Mouse (Mus musculus) thymus, adult 2 months (tissue): Measurements from ENCODE around the gene Inip.

Experiments
- CTCF ChIP-seq: fragments of 200-500 bp; IDR thresholded peaks from 2 replicates; pipeline ENCODE4 v1.5.1; 2012; ENCODE audit warnings: mild to moderate bottlenecking, control low read depth, low read length, moderate library complexity, borderline replicate concordance; ENCODE audit not compliant: control insufficient read depth, poor library complexity, insufficient read depth; ENCODE audit errors: extremely low read depth
- POLR2A ChIP-seq: fragments of 200-500 bp; IDR thresholded peaks from 2 replicates; pipeline ENCODE4 v1.6.1; 2012; ENCODE audit warnings: mild to moderate bottlenecking, low read length, control low read depth, moderate library complexity; ENCODE audit not compliant: control insufficient read depth, poor library complexity, insufficient read depth; ENCODE audit errors: extremely low read depth

DNA sequence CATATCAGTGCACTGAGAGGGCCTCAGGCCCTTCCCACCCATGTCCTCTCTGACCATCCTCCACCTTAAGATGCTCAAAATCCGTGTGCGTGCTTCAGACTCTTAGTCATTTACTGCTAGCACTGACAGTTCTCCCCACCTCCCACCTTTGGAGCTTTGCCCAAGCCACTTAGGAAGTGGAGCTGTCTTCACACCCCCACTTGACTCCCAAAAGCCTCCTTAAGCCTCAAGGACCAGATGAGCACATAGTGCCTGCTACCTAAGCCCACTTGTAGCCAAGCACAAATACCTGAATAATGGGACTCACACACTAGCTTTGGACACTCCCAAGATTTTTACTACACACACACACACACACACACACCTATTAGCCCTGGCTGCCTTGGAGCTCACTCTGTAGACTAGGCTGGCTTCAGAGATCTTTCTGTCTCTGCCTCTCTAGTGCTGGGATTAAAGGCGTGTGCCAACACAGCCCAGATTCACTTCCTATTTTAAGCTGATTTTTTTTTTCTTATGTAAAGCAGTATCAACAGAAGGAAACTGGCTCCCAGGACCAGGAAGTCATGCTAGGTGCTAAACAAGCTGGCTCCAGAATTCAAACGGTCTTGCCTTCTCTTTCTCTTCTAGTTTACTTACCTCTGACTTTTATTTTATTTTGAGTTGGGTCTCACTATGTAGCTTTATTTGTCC, 13.9 kb upstream of the Inip start:
- no peak for TF ChIP-seq CTCF
- TF ChIP-seq POLR2A, result no peak
